In the genomic region with DNA sequence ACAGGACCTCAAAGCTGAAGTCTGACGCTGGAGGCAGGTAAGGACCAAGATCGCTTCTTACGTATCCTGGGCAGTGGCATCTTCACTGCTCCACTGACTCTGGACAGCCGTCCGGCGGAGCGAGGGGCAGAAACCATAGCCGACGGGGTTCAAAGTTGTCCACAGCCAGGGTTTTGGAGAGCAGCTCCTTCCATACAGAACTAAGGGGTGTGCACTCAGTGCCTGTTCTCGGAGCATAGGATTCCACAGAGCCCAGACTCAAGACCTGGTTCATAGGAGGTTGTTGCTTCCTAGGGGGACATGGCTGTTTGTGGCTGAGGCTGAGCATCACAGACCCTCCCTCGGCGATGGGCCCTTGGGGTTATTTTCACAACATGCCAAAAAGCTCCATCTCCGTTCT, we compare ENCODE assay signal across 9 mouse cellular contexts. TPM values are rescaled to one million over a fixed set of nuclear protein-coding genes. Genes with fewer than 3 reads are reported as not detected.
A peak's percentile ranks its signal among the peaks of the same experiment; 100 is the strongest.
DNase-seq lines count a peak whose midpoint lies in the region; ATAC-seq and TF ChIP-seq lines count a peak whose summit lies in the region.
"Had no signal": no experiment of that assay in that cellular context is flagged by ENCODE, and none has a peak within 500 bp of the region (broad histone marks: within the 10 kb centered on the region; RNA-seq: fewer than 3 reads in every experiment).

No protein-coding gene starts in this region.

- no peaks in the 10 kb centered on the region for H3K36me3 ChIP-seq in kidney, embryonic 16.5 days (ENCODE audit: insufficient read depth, low read length)
- H3K36me3 ChIP-seq in embryonic facial prominence, embryonic 12.5 days: no peaks in the 10 kb centered on the region
- no peaks in the 10 kb centered on the region for H3K36me3 ChIP-seq in intestine, embryonic 16.5 days (ENCODE audit: control insufficient read depth, insufficient read depth, low read length)
- no peaks in the 10 kb centered on the region for H3K36me3 ChIP-seq in myocyte (ENCODE audit: control insufficient read depth, insufficient read depth)

- TF ChIP-seq POLR2A in myocyte (IDR thresholded peaks at IDR 0.05; ENCODE audit: insufficient read length, low read depth): no peak

- no peaks in the 10 kb centered on the region for H3K4me1 ChIP-seq in kidney, embryonic 16.5 days (ENCODE audit: insufficient read depth, low read length)
- peaks cover 8% of the 10 kb centered on the region; the same call in 1 of the 2 replicates for H3K4me1 ChIP-seq in embryonic facial prominence, embryonic 12.5 days
- H3K4me1 ChIP-seq in intestine, embryonic 16.5 days (ENCODE audit: control insufficient read depth, insufficient read depth, low read length): no peaks in the 10 kb centered on the region; the same call in 1 of the 2 replicates

- peak overlapping the region; percentile 42 for H3K4me3 ChIP-seq in kidney, embryonic 16.5 days (ENCODE audit: low read length)
- H3K4me3 ChIP-seq in embryonic facial prominence, embryonic 12.5 days: peak overlapping the region; percentile 43
- peak overlapping the region; percentile 53 for H3K4me3 ChIP-seq in intestine, embryonic 16.5 days (ENCODE audit: low read length)
- no peak overlapping the region for H3K4me3 ChIP-seq in myocyte

- H3K9ac ChIP-seq in kidney, embryonic 16.5 days (replicated peaks; ENCODE audit: low read length): peak overlapping the region; percentile 20; the same call in 1 of the 2 replicates
- peak overlapping the region; percentile 44 for H3K9ac ChIP-seq in embryonic facial prominence, embryonic 12.5 days
- H3K9ac ChIP-seq in intestine, embryonic 16.5 days (ENCODE audit: low read depth, low read length): peak overlapping the region; percentile 60

- no peak for DNase-seq in kidney, postnatal 4 days
- DNase-seq in thymus, postnatal 10 days (ENCODE audit: low spot score in 2 of 2): no peak
- DNase-seq in frontal cortex, adult 2 months (ENCODE audit: extremely low spot score in 1 of 2, low spot score in 1 of 2): no peak
- DNase-seq in left cerebral cortex, adult 18-20 months (ENCODE audit: low spot score in 2 of 2): no peak

- H3ac ChIP-seq in myocyte (ENCODE audit: control insufficient read depth, insufficient read length): no peak overlapping the region

- H3K9me3 ChIP-seq in kidney, embryonic 16.5 days (ENCODE audit: low read length): no peaks in the 10 kb centered on the region
- H3K9me3 ChIP-seq in embryonic facial prominence, embryonic 12.5 days: no peaks in the 10 kb centered on the region
- H3K9me3 ChIP-seq in intestine, embryonic 16.5 days (ENCODE audit: control insufficient read depth, low read length): no peaks in the 10 kb centered on the region

- peak overlapping the region; percentile 64 for H3K4me2 ChIP-seq in kidney, embryonic 16.5 days (replicated peaks; ENCODE audit: low read depth, low read length)
- H3K4me2 ChIP-seq in embryonic facial prominence, embryonic 12.5 days (replicated peaks): peak overlapping the region; percentile 64
- H3K4me2 ChIP-seq in intestine, embryonic 16.5 days (ENCODE audit: low read depth, low read length): peak overlapping the region; percentile 85
- H3K4me2 ChIP-seq in myocyte (ENCODE audit: low read depth): peak overlapping the region; percentile 12

- H3K79me2 ChIP-seq in myocyte (ENCODE audit: control insufficient read depth, insufficient read depth): no peaks in the 10 kb centered on the region

- peak; percentile 24; the same call in 1 of the 2 replicates for ATAC-seq in kidney, embryonic 16.5 days (ENCODE audit: low FRiP score, low TSS enrichment)
- ATAC-seq in embryonic facial prominence, embryonic 12.5 days (ENCODE audit: insufficient number of reproducible peaks, insufficient read depth, low FRiP score, low TSS enrichment): no peak
- ATAC-seq in intestine, embryonic 16.5 days: peak; percentile 38

- H3K27ac ChIP-seq in kidney, embryonic 16.5 days (ENCODE audit: low read length): no peak overlapping the region
- no peak overlapping the region for H3K27ac ChIP-seq in embryonic facial prominence, embryonic 12.5 days
- H3K27ac ChIP-seq in intestine, embryonic 16.5 days (ENCODE audit: low read length): no peak overlapping the region

- 17% methylated on average over 13 of the region's 13 CpGs for WGBS in kidney, embryonic 16.5 days
- WGBS in embryonic facial prominence, embryonic 12.5 days: 18% methylated on average over 13 of the region's 13 CpGs
- 13% methylated on average over 13 of the region's 13 CpGs for WGBS in intestine, embryonic 16.5 days

- peaks cover 45% of the 10 kb centered on the region for H3K27me3 ChIP-seq in kidney, embryonic 16.5 days (ENCODE audit: insufficient read depth, low read length)
- peaks cover 43% of the 10 kb centered on the region for H3K27me3 ChIP-seq in embryonic facial prominence, embryonic 12.5 days
- H3K27me3 ChIP-seq in intestine, embryonic 16.5 days (replicated peaks; ENCODE audit: control insufficient read depth, insufficient read depth, low read length): peaks cover 26% of the 10 kb centered on the region
- H3K27me3 ChIP-seq in myocyte (ENCODE audit: control insufficient read depth, insufficient read depth, insufficient read length): peaks cover 41% of the 10 kb centered on the region

TF ChIP-seq in myocyte, 11 proteins besides CTCF, POLR2A, EP300 and RAD21:
- TF ChIP-seq MYOD1 (IDR thresholded peaks at IDR 0.05; ENCODE audit: control insufficient read depth in 1 of 3, insufficient read length in 2 of 3, low read depth in 2 of 3): no peak
- TF ChIP-seq SRF (IDR thresholded peaks at IDR 0.05; ENCODE audit: control insufficient read depth, insufficient read length, low read depth): no peak
- no peak for TF ChIP-seq TCF12 (IDR thresholded peaks at IDR 0.05; ENCODE audit: insufficient read depth, poor library complexity, severe bottlenecking)
- TF ChIP-seq CEBPB (IDR thresholded peaks at IDR 0.05; ENCODE audit: insufficient read depth, poor library complexity, severe bottlenecking): no peak
- no peak for TF ChIP-seq MYOG (IDR thresholded peaks at IDR 0.05; ENCODE audit: control insufficient read depth in 1 of 3, insufficient read depth in 1 of 3, insufficient read length in 2 of 3, low read depth in 2 of 3)
- no peak for TF ChIP-seq POLR2AphosphoS2 (IDR thresholded peaks at IDR 0.05; ENCODE audit: insufficient read length, low read depth)
- no peak for TF ChIP-seq MAX (IDR thresholded peaks at IDR 0.05; ENCODE audit: low read depth)
- no peak for TF ChIP-seq REST (IDR thresholded peaks at IDR 0.05; ENCODE audit: insufficient read depth, insufficient read length)
- no peak for TF ChIP-seq E2F4 (IDR thresholded peaks at IDR 0.05; ENCODE audit: insufficient read depth)
- no peak for TF ChIP-seq USF1 (IDR thresholded peaks at IDR 0.05; ENCODE audit: low read depth)
- no peak for TF ChIP-seq TCF3 (IDR thresholded peaks at IDR 0.05; ENCODE audit: insufficient read length, low read depth)

RNA-seq across cellular contexts. Expression of a gene that starts 0.3 kb away (rescaled TPM):
- 0.08 and 0.14 TPM in 2 replicates for polyA plus RNA-seq in kidney, embryonic 16.5 days (2015; fragmentation: Nextera tagmentation; extraction: Ambion mirVana)
- polyA plus RNA-seq in embryonic facial prominence, embryonic 12.5 days (2016; fragmentation: Nextera tagmentation; extraction: Ambion mirVana): 0.08 and 0.14 TPM in 2 replicates
- polyA plus RNA-seq in intestine, embryonic 16.5 days (2015; fragmentation: Nextera tagmentation; extraction: Ambion mirVana): 1.1 and 2.4 TPM in 2 replicates
- not detected for polyA plus RNA-seq in myocyte (2012; fragmentation: generic; extraction: Trizol)
- polyA plus RNA-seq in frontal cortex, adult 2 months (2012; rRNA removed): 3.5 and 4.0 TPM in 2 replicates
- under 1 TPM in 1 of 2 experiments, not detected in 1; 0.16 TPM for total RNA-seq in left cerebral cortex, adult 18-20 months (2021)
- total RNA-seq: common myeloid progenitor, adult 5-6 weeks had no signal

Comparison
In these comparisons a context has a peak if more than half of its experiments do, and no peak if none do; other contexts are left out.
1. H3K4me2 ChIP-seq: peak in every context shown above with its lines; median percentile 85 in intestine, embryonic 16.5 days; 64 in kidney, embryonic 16.5 days; 64 in embryonic facial prominence, embryonic 12.5 days; 12 in myocyte.